Mouse (Mus musculus) kidney, embryonic 15.5 days (tissue): ENCODE measurements around the gene Retreg1. TPM values are rescaled to one million over a fixed set of nuclear protein-coding genes. Genes with fewer than 3 reads are reported as not detected.
"Not testable (repeated sequence)": the region's sequence is repeated elsewhere in the genome, so short reads cannot be mapped to it uniquely, and the experiment has no call there.

Source experiments
- ATAC-seq: fragments of 200-750 bp; cut with Nextera tagmentation; replicated peaks from 2 replicates; pipeline ENCODE4 v1.8.0; 2017; ENCODE audit warnings: moderate TSS enrichment; ENCODE audit not compliant: low FRiP score
- H3K27ac ChIP-seq: fragments of 300-500 bp; sonication (generic); 2 replicates; pipeline ENCODE4 v1.5.1; 2015; ENCODE audit warnings: mild to moderate bottlenecking, inconsistent platforms
- H3K27me3 ChIP-seq: fragments of 300-500 bp; sonication (generic); 2 replicates; pipeline ENCODE4 v1.6.1; 2015; ENCODE audit warnings: inconsistent platforms
- H3K36me3 ChIP-seq: fragments of 300-500 bp; sonication (generic); 2 replicates; pipeline ENCODE4 v1.6.1; 2015; ENCODE audit warnings: inconsistent platforms
- H3K4me1 ChIP-seq: fragments of 300-500 bp; sonication (generic); 2 replicates; pipeline ENCODE4 v1.6.1; 2015; ENCODE audit warnings: inconsistent platforms
- H3K4me2 ChIP-seq: fragments of 300-500 bp; sonication (generic); 2 replicates; pipeline ENCODE4 v1.6.1; 2015; ENCODE audit warnings: moderate library complexity, mild to moderate bottlenecking, inconsistent platforms
- H3K4me3 ChIP-seq: fragments of 300-500 bp; sonication (generic); replicated peaks from 2 replicates; pipeline ENCODE4 v1.5.1; 2015; ENCODE audit warnings: mild to moderate bottlenecking, inconsistent platforms
- H3K9ac ChIP-seq: fragments of 300-500 bp; sonication (generic); 2 replicates; pipeline ENCODE4 v1.6.1; 2015; ENCODE audit warnings: mild to moderate bottlenecking, inconsistent platforms
- H3K9me3 ChIP-seq: fragments of 300-500 bp; sonication (generic); replicated peaks from 2 replicates; pipeline ENCODE4 v1.6.1; 2016; ENCODE audit warnings: inconsistent platforms
- WGBS: fragments of 180-500 bp; shearing (Covaris S2); methylation state at CpG from one replicate; pipeline ENCODE4 v1.1.7; 2015; ENCODE audit warnings: mixed read lengths; 5-methylcytosine and 5-hydroxymethylcytosine counted together
- microRNA-seq: library from miRNA; unstranded; fragments of <30 nt; microRNA quantifications from one replicate; pipeline ENCODE4, GENCODE M21; 2016
- polyA plus RNA-seq: library from polyadenylated mRNA; unstranded; fragments of >200 nt; fragmentation: Nextera tagmentation; extraction: Ambion mirVana; gene quantifications from 2 replicates; pipeline ENCODE4 v1.2.1, GENCODE M21; 2015

The Retreg1 gene
- polyA plus RNA-seq, 1 experiment from 2014 or later, result 16.1 TPM

DNA sequence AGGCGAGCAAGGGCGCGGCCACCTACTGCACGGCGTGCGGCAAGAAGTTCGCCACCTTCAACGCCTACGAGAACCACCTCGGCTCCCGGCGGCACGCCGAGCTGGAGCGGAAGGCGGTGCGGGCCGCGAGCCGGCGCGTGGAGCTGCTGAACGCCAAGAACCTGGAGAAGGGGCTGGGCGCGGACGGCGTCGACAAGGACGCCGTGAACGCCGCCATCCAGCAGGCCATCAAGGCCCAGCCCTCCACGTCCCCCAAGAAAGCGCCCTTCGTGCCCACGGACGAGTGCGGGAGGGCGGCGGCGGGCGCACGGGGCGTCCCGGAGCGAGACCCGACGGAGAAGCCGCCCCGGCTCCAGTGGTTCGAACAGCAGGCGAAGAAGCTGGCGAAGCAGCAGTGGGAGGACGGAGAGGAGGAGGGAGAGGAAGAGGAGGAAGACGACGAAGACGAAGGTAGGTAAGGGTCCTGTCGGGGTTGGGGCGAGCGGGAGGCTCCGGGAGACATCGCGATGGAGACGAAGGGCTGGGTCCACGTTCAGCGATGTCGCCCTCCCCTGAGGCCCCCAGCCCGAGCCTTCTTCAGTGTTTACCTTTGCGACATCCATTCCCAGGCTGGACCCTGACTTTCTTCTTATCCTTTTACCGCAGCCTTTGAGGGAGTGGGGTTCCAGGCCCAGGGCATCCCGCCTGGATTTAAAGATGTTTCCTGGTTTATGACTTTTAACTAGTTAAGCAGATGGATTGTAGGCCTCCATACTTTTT is 141.9 kb downstream of the Retreg1 start:
- H3K4me3 ChIP-seq, result peak overlapping the region; percentile 75
- peak; percentile 3; the same call in 1 of the 2 replicates for ATAC-seq
- under 1% methylated on average over 71 of the region's 71 CpGs for WGBS

DNA sequence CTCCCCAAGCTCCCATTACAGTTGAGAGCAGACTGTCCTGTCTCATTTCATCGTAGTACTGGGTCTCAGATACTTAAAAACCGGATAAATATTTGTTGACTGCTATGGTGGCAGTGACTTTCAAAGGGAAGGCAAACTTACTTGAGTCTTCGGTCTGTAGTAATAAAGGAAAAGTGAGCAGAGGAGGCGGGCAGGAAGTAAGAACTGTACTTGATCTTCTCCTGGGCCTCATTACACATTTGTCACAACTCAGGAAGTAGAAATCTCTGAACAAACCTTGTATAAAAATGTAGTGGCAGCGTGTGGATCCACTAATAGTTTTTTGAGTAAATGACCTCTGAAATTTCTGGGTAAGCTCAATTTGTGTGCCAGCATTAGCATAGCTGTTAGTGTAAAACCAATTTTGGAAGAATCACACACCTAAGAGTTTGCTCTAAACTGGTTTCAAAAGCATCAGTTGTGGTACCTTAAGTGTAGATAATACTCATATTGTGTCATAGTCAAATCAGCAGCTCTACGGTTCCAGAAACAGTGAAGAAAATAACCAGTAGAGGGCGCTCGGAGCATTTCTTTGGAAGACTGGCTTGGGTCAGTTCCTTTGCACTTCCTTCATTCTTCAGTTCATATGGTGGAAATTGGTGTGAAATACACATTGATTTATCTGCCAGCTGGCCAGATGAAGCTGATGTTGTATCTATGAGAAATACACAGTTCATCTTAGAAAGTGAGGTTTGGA is 150.2 kb downstream of the Retreg1 start:
- H3K4me3 ChIP-seq, result no peak overlapping the region
- H3K4me1 ChIP-seq, result 0 out of 2 replicates have a peak, but pooled peaks cover 3% of the 10 kb centered on the region
- ATAC-seq, result no peak
- WGBS, result 60% methylated on average over 8 of the region's 8 CpGs
- H3K27ac ChIP-seq, result no peak overlapping the region
- no peaks in the 10 kb centered on the region for H3K9me3 ChIP-seq
- H3K9ac ChIP-seq, result no peak overlapping the region
- H3K27me3 ChIP-seq, result no peaks in the 10 kb centered on the region
- peaks cover 84% of the 10 kb centered on the region for H3K36me3 ChIP-seq
- no peak overlapping the region for H3K4me2 ChIP-seq

More for the DNA sequence above, 141.9 kb downstream of the Retreg1 start:
- Histone ChIP-seq H3K36me3 (peaks cover 30% of the 10 kb centered on the region), H3K9ac (peak overlapping the region; percentile 87), H3K4me2 (peak overlapping the region; percentile 71), H3K9me3 (no peaks in the 10 kb centered on the region), H3K27ac (peak overlapping the region; percentile 89), H3K4me1 (peaks cover 17% of the 10 kb centered on the region), H3K27me3 (no peaks in the 10 kb centered on the region)

- Histone ChIP-seq H3K9me3 (no peaks in the 10 kb centered on the region), H3K4me2 (no peak overlapping the region), H3K27me3 (no peaks in the 10 kb centered on the region), H3K9ac (no peak overlapping the region), H3K4me3 (no peak overlapping the region), H3K27ac (no peak overlapping the region), H3K36me3 (peaks cover 67% of the 10 kb centered on the region), H3K4me1 (no peaks in the 10 kb centered on the region)
- WGBS, result 35% methylated on average over 2 of the region's 2 CpGs
- no peak for ATAC-seq
Measured at GRCm38 (mm10) chr15:25995521-25995920, 152.5 kb downstream of the Retreg1 start.

GRCm38 (mm10) chr15:25999545-25999944 is 156.6 kb downstream of the Retreg1 start:
- H3K4me2 ChIP-seq, H3K9ac ChIP-seq, H3K27me3 ChIP-seq, H3K9me3 ChIP-seq, H3K4me3 ChIP-seq, H3K27ac ChIP-seq, H3K4me1 ChIP-seq: not testable (repeated sequence)
- peaks cover 30% of the 10 kb centered on the region for H3K36me3 ChIP-seq
- ATAC-seq, result peak; percentile 94
- WGBS, result 59% methylated on average over 5 of the region's 5 CpGs

- Histone ChIP-seq H3K4me1 (peaks cover 3% of the 10 kb centered on the region; the same call in 1 of the 2 replicates), H3K27ac (no peak overlapping the region), H3K27me3 (no peaks in the 10 kb centered on the region), H3K9ac (no peak overlapping the region), H3K9me3 (no peaks in the 10 kb centered on the region), H3K36me3 (no peaks in the 10 kb centered on the region), H3K4me2 (no peak overlapping the region), H3K4me3 (no peak overlapping the region)
- 62% methylated on average over 3 of the region's 3 CpGs for WGBS
- no peak for ATAC-seq
Measured at GRCm38 (mm10) chr15:26008621-26009020, 165.6 kb downstream of the Retreg1 start.

- H3K9me3 ChIP-seq, result no peaks in the 10 kb centered on the region
- H3K4me1 ChIP-seq, result peaks cover 12% of the 10 kb centered on the region
- H3K9ac ChIP-seq, result no peak overlapping the region
- no peak overlapping the region for H3K4me3 ChIP-seq
- no peak for ATAC-seq
- no peak overlapping the region for H3K4me2 ChIP-seq
- 42% methylated on average over 4 of the region's 4 CpGs for WGBS
- no peaks in the 10 kb centered on the region for H3K27me3 ChIP-seq
- no peaks in the 10 kb centered on the region for H3K36me3 ChIP-seq
- no peak overlapping the region for H3K27ac ChIP-seq
Measured at GRCm38 (mm10) chr15:26012891-26013290, 169.9 kb downstream of the Retreg1 start.

- Histone ChIP-seq H3K4me3 (no peak overlapping the region), H3K4me1 (peaks cover 12% of the 10 kb centered on the region), H3K9me3 (no peaks in the 10 kb centered on the region), H3K27ac (no peak overlapping the region), H3K36me3 (no peaks in the 10 kb centered on the region), H3K27me3 (0 out of 2 replicates have a peak, but pooled peaks cover 3% of the 10 kb centered on the region), H3K9ac (no peak overlapping the region), H3K4me2 (peak overlapping the region; percentile 21; the same call in 1 of the 2 replicates)
- peak; percentile 78 for ATAC-seq
- 9% methylated on average over 14 of the region's 14 CpGs for WGBS
Measured at GRCm38 (mm10) chr15:26015979-26016665, 173.1 kb downstream of the Retreg1 start.

DNA sequence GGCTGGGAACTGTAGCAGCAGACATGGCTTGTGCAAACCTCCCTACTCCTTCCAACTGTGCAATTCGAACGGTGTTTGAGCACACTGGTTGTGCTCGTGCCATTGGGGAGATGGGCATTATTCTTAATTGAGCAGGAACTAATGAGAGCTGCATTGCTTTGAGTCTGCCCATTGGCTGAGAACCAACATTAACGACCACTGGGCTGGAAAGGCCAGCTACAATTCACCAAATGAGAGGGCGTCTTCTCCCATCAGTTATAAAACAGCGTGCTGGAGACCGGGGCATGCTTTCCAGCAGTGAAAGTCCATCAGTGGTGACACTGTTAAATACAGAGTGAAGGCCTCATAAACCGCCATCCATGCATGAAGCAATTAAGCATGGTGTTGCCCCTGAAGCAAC is 178.7 kb downstream of the Retreg1 start:
- H3K4me3 ChIP-seq, result no peak overlapping the region
- H3K27ac ChIP-seq, result no peak overlapping the region
- 32% methylated on average over 8 of the region's 8 CpGs for WGBS
- ATAC-seq, result peak; percentile 85
- H3K9ac ChIP-seq, result no peak overlapping the region
- no peaks in the 10 kb centered on the region for H3K9me3 ChIP-seq
- peaks cover 14% of the 10 kb centered on the region for H3K4me1 ChIP-seq
- H3K4me2 ChIP-seq, result no peak overlapping the region
- H3K27me3 ChIP-seq, result peaks cover 3% of the 10 kb centered on the region; the same call in 1 of the 2 replicates
- H3K36me3 ChIP-seq, result no peaks in the 10 kb centered on the region

DNA sequence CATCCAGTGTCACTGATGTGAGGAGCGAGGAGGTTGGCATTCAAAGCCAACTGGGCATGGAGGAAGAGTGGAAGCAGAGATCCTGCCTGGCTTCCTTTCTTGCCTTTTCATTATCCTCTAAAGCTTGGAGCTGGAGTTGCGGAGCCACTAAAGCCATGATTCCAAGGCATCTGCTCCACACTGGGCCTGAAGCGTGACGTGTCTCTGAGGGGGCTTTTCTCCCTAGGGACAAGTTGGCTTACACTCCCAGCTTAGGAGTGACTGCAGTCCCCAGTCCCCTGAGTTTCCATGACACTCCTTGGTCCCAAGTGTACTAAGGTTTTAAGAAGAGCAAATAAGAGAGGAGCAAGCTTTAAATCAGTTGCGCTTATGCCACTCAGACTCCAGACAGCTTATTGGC is 179.7 kb downstream of the Retreg1 start:
- 73% methylated on average over 5 of the region's 5 CpGs for WGBS
- Histone ChIP-seq H3K9me3 (no peaks in the 10 kb centered on the region), H3K4me1 (peaks cover 14% of the 10 kb centered on the region), H3K27ac (no peak overlapping the region), H3K9ac (no peak overlapping the region), H3K4me3 (no peak overlapping the region), H3K4me2 (no peak overlapping the region), H3K27me3 (peaks cover 3% of the 10 kb centered on the region; the same call in 1 of the 2 replicates), H3K36me3 (no peaks in the 10 kb centered on the region)
- no peak for ATAC-seq

Small RNA genes lying within 50 kb of the gene (microRNA-seq; reads per million reads assigned to microRNA genes)
- gene Mir7212, result 0.59 reads per million

Other genes with a start within 250 kb of the Retreg1 start
- 39.3 and 40.5 TPM in 2 replicates for gene Myo10, start 220.7 kb upstream of the Retreg1 start, polyA plus RNA-seq
- gene Zfp622, start 141.2 kb downstream of the Retreg1 start, polyA plus RNA-seq, result 28.6 and 32.8 TPM in 2 replicates